Mouse (Mus musculus): ENCODE measurements at regions not wholly inside any gene's neighbourhood (a gene's known extent, or its start where the extent isn't known, plus 50 kb on each side); places are given as distances from the start of the nearest gene placed in this dataset.
A peak's percentile ranks its signal among the peaks of the same experiment; 100 is the strongest.

DNA sequence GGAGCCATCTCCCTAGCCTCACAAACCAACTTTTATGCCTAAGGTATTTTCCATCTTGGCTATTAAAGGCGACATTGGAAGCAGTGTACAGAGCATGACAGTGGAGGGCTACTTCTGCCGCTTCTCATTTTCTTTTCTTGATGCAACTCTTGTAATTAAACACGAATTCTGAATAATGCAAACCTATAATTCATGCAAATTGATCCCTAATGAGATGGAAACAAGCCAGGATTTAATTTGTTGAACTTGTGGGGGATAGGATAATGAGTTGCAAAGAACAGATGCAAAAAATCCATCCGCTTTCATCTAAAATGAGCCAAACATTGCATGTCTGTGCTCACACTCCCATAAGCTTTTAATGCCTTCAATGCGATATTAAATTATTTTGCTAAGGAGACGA, 1451.8 kb upstream of the Gm6569 start:
- DNase-seq (ENCODE audit: low spot score in 2 of 2), result no peak
- intact Hi-C loops (cut with DNase I), result no loop called here

GRCm38 (mm10) chr15:72383062-72383461, 1451.3 kb upstream of the Gm6569 start:
- intact Hi-C loops (cut with DNase I), result no loop called here
- DNase-seq (ENCODE audit: low spot score in 2 of 2), result no peak

- intact Hi-C loops (cut with DNase I), result no loop called here
- DNase-seq (ENCODE audit: low spot score in 2 of 2), result no peak
Observed at GRCm38 (mm10) chr15:72383470-72383869, 1450.9 kb upstream of the Gm6569 start.

- no peak for DNase-seq (ENCODE audit: low spot score in 2 of 2)
- intact Hi-C loops (cut with DNase I), result no loop called here
Observed at GRCm38 (mm10) chr15:72393226-72393625, 1441.1 kb upstream of the Gm6569 start.

DNA sequence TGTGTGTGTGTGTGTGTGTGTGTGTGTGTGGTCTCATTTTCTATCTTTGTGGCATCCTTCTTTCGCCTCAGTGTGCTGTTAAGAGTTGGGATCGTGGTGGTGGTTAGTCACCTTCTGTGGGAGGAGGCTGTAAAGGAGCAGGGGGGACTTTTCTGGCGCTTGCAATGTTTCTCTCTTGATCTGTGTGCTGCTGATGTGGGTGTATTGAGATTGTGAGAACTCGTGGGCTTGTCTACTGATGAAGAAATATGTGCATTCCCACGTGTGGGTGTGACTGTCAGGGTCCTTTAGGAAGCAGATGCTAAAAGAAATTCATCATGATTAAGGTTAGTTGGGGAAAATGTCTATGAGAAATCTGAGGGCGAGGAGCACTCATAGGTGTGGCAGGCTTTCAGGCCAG, 1422.4 kb upstream of the Gm6569 start:
- DNase-seq (ENCODE audit: low spot score in 2 of 2), result peak; percentile 56 to 72
- intact Hi-C loops (cut with DNase I), result no loop called here

Data from left cerebral cortex, postnatal 14 days (tissue).